Mouse (Mus musculus) hindbrain, embryonic 10.5 days (tissue): ENCODE results near the gene Trim52. TPM values are rescaled to one million over a fixed set of nuclear protein-coding genes. Genes with fewer than 3 reads are reported as not detected.

ENCODE experiments used
- DNase-seq: peaks from one replicate; pipeline ENCODE4 v3.0.0-alpha.2; 2017; ENCODE audit warnings: low spot score
- H3K27ac ChIP-seq: fragments of 300-500 bp; sonication (generic); 2 replicates; pipeline ENCODE4 v1.5.1; 2016; ENCODE audit warnings: mild to moderate bottlenecking, moderate library complexity
- H3K27me3 ChIP-seq: fragments of 300-500 bp; sonication (generic); 2 replicates; pipeline ENCODE4 v1.6.1; 2016; ENCODE audit warnings: mild to moderate bottlenecking; ENCODE audit not compliant: poor library complexity, insufficient read depth, severe bottlenecking
- H3K36me3 ChIP-seq: fragments of 300-500 bp; sonication (generic); 2 replicates; pipeline ENCODE4 v1.6.1; 2016; ENCODE audit warnings: mild to moderate bottlenecking, moderate library complexity
- H3K4me1 ChIP-seq: fragments of 300-500 bp; sonication (generic); replicated peaks from 2 replicates; pipeline ENCODE4 v1.6.1; 2016; ENCODE audit warnings: mild to moderate bottlenecking
- H3K4me3 ChIP-seq: fragments of 300-500 bp; sonication (generic); 2 replicates; pipeline ENCODE4 v1.5.1; 2016; ENCODE audit warnings: mild to moderate bottlenecking, moderate library complexity
- H3K9me3 ChIP-seq: fragments of 300-500 bp; sonication (generic); 2 replicates; pipeline ENCODE4 v1.6.1; 2016; ENCODE audit warnings: mild to moderate bottlenecking, moderate library complexity
- WGBS: fragments of 180-500 bp; shearing (Covaris S2); methylation state at CpG from one replicate; pipeline ENCODE4 v1.1.7; 2016; 5-methylcytosine and 5-hydroxymethylcytosine counted together
- polyA plus RNA-seq: library from polyadenylated mRNA; unstranded; fragments of >200 nt; fragmentation: Nextera tagmentation; extraction: Ambion mirVana; gene quantifications from 2 replicates; pipeline ENCODE4 v1.2.1, GENCODE M21; 2016

The Trim52 gene
- polyA plus RNA-seq: not detected in 2 replicates

DNA sequence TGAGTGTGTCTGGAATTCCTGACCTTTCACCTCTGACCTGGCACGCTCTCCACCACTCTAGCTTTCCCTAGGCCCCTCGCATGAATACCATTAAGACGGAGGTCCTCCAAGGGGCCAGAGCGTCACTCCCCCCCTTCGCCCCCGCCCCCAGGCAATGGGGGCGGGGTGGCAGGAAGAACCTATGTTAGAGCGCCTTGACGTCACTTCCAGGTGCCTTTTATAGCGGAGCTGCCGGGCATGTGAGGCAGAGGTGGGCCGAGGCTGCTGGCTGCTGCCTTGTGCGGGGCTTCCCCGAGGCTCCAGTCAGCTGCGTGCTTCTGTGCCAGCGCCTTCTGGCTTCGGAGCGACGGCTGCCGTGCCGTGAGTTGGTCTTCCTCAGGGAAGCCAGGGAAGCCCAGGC, at the start of gene Trim52:
Gene Trim52 (plus strand): TSS at position 219 of the 400 bp plus-strand sequence.
- DNase-seq: no peak
- WGBS: 95% methylated on average over 21 of the region's 21 CpGs

DNA sequence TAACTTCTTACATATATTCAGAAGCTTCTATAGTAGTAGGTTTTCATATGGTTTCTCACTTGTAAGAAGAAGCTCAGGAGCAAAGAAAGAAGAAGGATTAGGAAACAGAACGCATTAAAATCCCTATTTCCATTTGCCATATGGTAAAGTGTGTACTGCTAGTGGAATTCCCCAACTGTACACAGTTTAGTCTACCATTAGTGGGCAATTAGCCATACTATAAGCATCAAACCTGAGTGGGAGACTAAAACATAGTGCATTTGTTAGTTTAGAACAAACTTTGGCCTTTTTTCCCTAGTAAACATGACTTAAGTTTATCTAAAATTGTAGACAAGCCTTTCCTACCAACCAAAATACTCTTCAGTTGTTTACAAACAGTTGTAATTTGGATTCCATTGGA, 33.4 kb upstream of the Trim52 start:
- 87% methylated on average over 1 of the region's 1 CpGs for WGBS
- no peaks in the 10 kb centered on the region for H3K36me3 ChIP-seq
- no peaks in the 10 kb centered on the region for H3K4me1 ChIP-seq
- H3K27me3 ChIP-seq: no peaks in the 10 kb centered on the region
- H3K9me3 ChIP-seq: no peaks in the 10 kb centered on the region
- DNase-seq: no peak
- H3K27ac ChIP-seq: no peak overlapping the region
- H3K4me3 ChIP-seq: no peak overlapping the region

More for the DNA sequence above, at the start of gene Trim52:
- no peaks in the 10 kb centered on the region; the same call in 1 of the 2 replicates for H3K36me3 ChIP-seq
- H3K4me3 ChIP-seq: no peak within 1 kb of the TSS
- peaks cover 12% of the 10 kb centered on the region for H3K9me3 ChIP-seq
- H3K27me3 ChIP-seq: no peaks in the 10 kb centered on the region
- H3K4me1 ChIP-seq: no peaks in the 10 kb centered on the region
- no peak within 1 kb of the TSS for H3K27ac ChIP-seq

- H3K36me3 ChIP-seq: no peaks in the 10 kb centered on the region
- DNase-seq: no peak
These were observed 30.6 kb upstream of the Trim52 start for GRCm38 (mm10) chr14:106075181-106076064.

DNA sequence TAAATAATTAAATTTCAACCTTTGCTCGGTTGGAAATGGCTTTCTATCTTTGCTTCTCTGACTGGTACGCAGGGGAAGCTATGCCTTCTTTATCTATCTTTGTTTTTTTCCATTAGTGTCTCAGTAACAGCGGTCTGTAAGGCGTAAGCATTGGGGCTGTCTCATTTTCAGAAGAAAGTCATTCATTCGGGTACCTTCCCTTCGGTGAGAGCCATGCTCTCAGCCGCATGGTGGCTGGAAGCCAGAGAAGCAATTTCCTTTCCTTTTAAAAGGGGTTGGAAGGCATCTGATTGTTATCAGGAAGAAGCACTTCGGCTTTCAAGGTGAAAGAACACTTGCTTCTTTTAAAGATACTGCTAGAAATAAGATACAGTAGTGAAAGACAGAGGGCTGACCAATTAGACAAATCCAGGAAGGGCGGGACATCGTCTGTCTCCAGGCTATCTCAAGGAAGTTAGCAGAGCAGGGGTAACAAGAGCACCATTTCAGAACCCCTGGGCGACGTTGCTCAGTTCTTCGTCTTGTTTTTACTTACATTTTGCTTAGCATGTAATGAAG, 17.4 kb upstream of the Trim52 start:
- no peaks in the 10 kb centered on the region for H3K9me3 ChIP-seq
- no peak overlapping the region for H3K27ac ChIP-seq
- H3K4me3 ChIP-seq: no peak overlapping the region
- H3K27me3 ChIP-seq: no peaks in the 10 kb centered on the region
- no peaks in the 10 kb centered on the region for H3K4me1 ChIP-seq
- no peak for DNase-seq
- 87% methylated on average over 13 of the region's 13 CpGs for WGBS
- no peaks in the 10 kb centered on the region for H3K36me3 ChIP-seq

More at GRCm38 (mm10) chr14:106075181-106076064, 30.6 kb upstream of the Trim52 start:
- Histone ChIP-seq H3K27ac (no peak overlapping the region), H3K9me3 (no peaks in the 10 kb centered on the region), H3K27me3 (no peaks in the 10 kb centered on the region), H3K4me1 (no peaks in the 10 kb centered on the region), H3K4me3 (no peak overlapping the region)
- WGBS: 80% methylated on average over 3 of the region's 3 CpGs

DNA sequence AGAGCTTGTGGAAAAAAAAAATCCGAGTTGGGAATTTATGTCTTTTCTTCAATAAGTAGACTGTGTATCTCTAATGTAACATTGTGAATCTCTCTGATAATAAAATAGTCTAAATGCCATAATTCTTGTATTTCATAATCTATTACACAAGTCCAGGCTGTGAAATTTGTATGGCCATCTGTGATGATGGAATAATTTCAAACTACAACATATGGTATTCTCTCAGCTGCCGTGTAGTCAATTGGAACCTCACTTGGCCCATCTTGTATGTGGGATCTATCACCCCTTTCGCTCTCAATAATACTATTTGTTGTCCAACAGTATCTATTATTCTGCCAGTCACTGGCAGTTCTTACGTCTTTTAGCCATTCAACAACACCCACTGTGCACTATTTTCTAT, 9.2 kb upstream of the Trim52 start:
- DNase-seq: no peak
- 91% methylated on average over 4 of the region's 4 CpGs for WGBS
- Histone ChIP-seq H3K36me3 (no peaks in the 10 kb centered on the region), H3K27me3 (no peaks in the 10 kb centered on the region), H3K9me3 (0 out of 2 replicates have a peak, but pooled peaks cover 2% of the 10 kb centered on the region), H3K4me1 (no peaks in the 10 kb centered on the region), H3K27ac (no peak overlapping the region), H3K4me3 (no peak overlapping the region)

DNA sequence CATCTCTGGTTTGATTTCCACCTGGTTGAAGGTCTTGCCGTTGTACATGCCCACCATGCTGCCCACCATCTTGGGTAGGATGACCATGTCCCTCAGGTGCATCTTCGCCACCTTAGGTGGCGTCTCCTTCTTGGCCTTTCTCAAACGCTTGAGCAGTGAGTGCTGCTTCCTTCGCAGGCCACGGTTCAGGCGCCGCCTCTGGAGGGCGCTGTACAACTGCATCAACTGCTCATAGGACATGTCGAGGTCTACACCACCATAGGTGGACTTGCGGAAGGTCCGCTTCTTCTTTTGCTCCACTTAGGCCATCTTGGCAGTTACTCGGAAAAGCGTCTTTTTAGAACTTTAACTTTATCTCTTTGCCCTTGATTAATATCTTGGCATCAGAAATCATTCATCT, 5.1 kb upstream of the Trim52 start:
- peaks cover 3% of the 10 kb centered on the region; the same call in 1 of the 2 replicates for H3K9me3 ChIP-seq
- H3K27me3 ChIP-seq: no peaks in the 10 kb centered on the region
- H3K4me1 ChIP-seq: no peaks in the 10 kb centered on the region
- DNase-seq: no peak
- no peak overlapping the region for H3K4me3 ChIP-seq
- H3K27ac ChIP-seq: no peak overlapping the region
- 91% methylated on average over 14 of the region's 14 CpGs for WGBS
- no peaks in the 10 kb centered on the region for H3K36me3 ChIP-seq

GRCm38 (mm10) chr14:106106425-106106824, 427 bp downstream of the Trim52 start:
- Histone ChIP-seq H3K4me3 (no peak overlapping the region), H3K27me3 (no peaks in the 10 kb centered on the region), H3K9me3 (peaks cover 12% of the 10 kb centered on the region), H3K4me1 (no peaks in the 10 kb centered on the region), H3K36me3 (no peaks in the 10 kb centered on the region; the same call in 1 of the 2 replicates), H3K27ac (no peak overlapping the region)
- 97% methylated on average over 22 of the region's 22 CpGs for WGBS
- DNase-seq: no peak

DNA sequence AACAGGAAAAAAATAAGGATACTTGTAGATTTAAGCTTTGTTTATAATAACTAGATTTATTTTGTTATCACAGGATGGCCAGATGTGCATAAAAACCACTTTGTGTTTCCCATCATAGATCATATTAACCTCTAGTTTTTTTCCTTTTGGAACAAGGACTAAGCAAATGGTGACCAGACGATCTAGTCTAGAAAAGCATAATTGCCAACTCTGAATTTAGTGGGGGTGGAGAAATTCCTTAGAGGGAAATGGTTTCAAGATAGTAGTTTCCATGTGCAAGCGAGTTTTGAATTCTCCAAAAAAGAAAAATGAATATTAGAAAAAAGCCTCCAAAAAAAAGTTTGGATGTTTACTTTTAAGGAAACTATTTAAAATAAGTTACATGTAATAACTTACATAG, 13.4 kb downstream of the Trim52 start:
- Histone ChIP-seq H3K27ac (no peak overlapping the region), H3K27me3 (no peaks in the 10 kb centered on the region), H3K9me3 (no peaks in the 10 kb centered on the region), H3K4me1 (no peaks in the 10 kb centered on the region), H3K36me3 (no peaks in the 10 kb centered on the region), H3K4me3 (no peak overlapping the region)
- 83% methylated on average over 2 of the region's 2 CpGs for WGBS
- no peak for DNase-seq

GRCm38 (mm10) chr14:106136272-106136671, 30.3 kb downstream of the Trim52 start:
- DNase-seq: no peak
- Histone ChIP-seq H3K4me1 (no peaks in the 10 kb centered on the region), H3K27ac (no peak overlapping the region), H3K9me3 (peaks cover 11% of the 10 kb centered on the region; the same call in 1 of the 2 replicates), H3K36me3 (no peaks in the 10 kb centered on the region), H3K4me3 (no peak overlapping the region), H3K27me3 (no peaks in the 10 kb centered on the region)

- no peaks in the 10 kb centered on the region for H3K27me3 ChIP-seq
- H3K4me3 ChIP-seq: no peak overlapping the region
- no peak overlapping the region for H3K27ac ChIP-seq
- no peak for DNase-seq
- no peaks in the 10 kb centered on the region for H3K36me3 ChIP-seq
- H3K4me1 ChIP-seq: no peaks in the 10 kb centered on the region
- 83% methylated on average over 2 of the region's 2 CpGs for WGBS
- no peaks in the 10 kb centered on the region for H3K9me3 ChIP-seq
These were observed 45.2 kb downstream of the Trim52 start for GRCm38 (mm10) chr14:106151188-106151587.

- H3K9me3 ChIP-seq: no peaks in the 10 kb centered on the region
- H3K27me3 ChIP-seq: no peaks in the 10 kb centered on the region
- no peak overlapping the region for H3K27ac ChIP-seq
- H3K4me1 ChIP-seq: no peaks in the 10 kb centered on the region
- no peak for DNase-seq
- H3K4me3 ChIP-seq: no peak overlapping the region
- H3K36me3 ChIP-seq: no peaks in the 10 kb centered on the region
- 84% methylated on average over 7 of the region's 7 CpGs for WGBS
These were observed 49.0 kb downstream of the Trim52 start for GRCm38 (mm10) chr14:106154879-106155576.

GRCm38 (mm10) chr14:106156533-106156932, 50.5 kb downstream of the Trim52 start:
- H3K27me3 ChIP-seq: no peaks in the 10 kb centered on the region
- H3K9me3 ChIP-seq: no peaks in the 10 kb centered on the region
- H3K36me3 ChIP-seq: no peaks in the 10 kb centered on the region
- H3K27ac ChIP-seq: no peak overlapping the region
- H3K4me1 ChIP-seq: no peaks in the 10 kb centered on the region
- WGBS: 94% methylated on average over 1 of the region's 1 CpGs
- H3K4me3 ChIP-seq: no peak overlapping the region
- no peak for DNase-seq

DNA sequence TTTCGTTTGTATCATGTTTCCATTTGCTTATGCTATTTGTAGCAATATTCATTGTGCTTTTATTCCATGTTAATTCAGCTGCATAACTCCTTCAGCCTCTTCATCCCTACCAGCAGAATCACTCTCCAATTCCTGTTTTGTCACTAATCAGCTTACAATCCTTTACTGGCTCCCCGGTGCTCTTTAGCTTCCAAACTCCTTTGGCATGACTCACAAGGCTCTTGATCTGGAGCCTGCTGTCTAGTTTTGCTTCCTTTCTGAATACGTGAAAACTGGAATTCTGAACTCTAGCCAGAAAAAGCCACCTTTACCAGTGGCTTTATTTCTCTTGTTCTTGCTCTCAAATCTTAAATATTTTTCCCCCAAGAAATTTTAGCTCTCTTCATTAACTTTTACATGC, 56.3 kb downstream of the Trim52 start:
- H3K36me3 ChIP-seq: no peaks in the 10 kb centered on the region
- no peak overlapping the region for H3K4me3 ChIP-seq
- no peak overlapping the region for H3K27ac ChIP-seq
- H3K4me1 ChIP-seq: no peaks in the 10 kb centered on the region
- 68% methylated on average over 3 of the region's 3 CpGs for WGBS
- no peaks in the 10 kb centered on the region for H3K27me3 ChIP-seq
- no peak for DNase-seq
- no peaks in the 10 kb centered on the region for H3K9me3 ChIP-seq
